Mouse (Mus musculus) mature B cell (primary cell): ENCODE data around the gene Ptpn7.

Experiments used
- in situ Hi-C: fragments of 300-500 bp; cut with MboI; formaldehyde crosslinking; loops from 2 replicates; pipeline ENCODE4 v1.14.3; 2019

Gene Ptpn7

DNA sequence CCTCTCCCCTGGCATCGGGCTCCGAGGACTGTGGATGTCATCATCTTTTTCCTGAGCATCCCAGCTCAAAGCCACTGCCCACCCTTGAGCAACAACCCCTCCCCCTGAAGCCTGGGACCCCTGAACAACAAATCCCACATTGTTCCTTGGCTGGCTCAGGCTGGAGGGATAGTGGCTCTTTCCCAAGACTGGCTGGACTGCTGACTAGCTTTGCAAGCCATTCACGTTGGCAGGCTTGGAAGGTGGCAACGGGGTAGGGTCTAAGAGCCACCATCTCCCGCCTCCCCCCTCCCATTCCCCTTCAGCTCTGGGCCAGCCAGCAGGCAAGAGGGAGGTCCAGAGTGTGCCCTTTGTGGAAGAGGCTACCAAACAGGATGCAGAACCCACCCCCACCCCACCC, 26.1 kb downstream of the Ptpn7 start:
- in situ Hi-C loops: no loop called here

DNA sequence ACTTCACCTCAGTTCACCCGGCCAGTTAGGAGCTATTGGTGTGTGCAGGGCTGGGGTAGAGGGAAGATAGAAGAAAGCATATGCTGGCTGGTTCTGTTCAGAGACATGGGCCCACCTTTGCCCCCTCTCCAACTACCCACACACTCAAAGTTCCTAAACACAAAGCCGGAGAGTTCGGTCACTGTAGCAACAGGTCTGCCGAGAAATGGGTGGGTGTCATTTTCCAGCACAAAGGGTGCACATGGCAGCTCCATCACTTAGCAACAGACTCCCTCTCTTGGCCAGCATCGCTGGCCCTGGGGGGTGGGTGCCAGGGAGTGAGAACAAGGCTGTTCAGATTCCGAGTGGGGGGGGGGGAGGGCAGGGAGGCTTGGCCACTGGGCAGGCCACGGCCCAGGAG, 26.6 kb downstream of the Ptpn7 start:
- in situ Hi-C loops: no loop called here

DNA sequence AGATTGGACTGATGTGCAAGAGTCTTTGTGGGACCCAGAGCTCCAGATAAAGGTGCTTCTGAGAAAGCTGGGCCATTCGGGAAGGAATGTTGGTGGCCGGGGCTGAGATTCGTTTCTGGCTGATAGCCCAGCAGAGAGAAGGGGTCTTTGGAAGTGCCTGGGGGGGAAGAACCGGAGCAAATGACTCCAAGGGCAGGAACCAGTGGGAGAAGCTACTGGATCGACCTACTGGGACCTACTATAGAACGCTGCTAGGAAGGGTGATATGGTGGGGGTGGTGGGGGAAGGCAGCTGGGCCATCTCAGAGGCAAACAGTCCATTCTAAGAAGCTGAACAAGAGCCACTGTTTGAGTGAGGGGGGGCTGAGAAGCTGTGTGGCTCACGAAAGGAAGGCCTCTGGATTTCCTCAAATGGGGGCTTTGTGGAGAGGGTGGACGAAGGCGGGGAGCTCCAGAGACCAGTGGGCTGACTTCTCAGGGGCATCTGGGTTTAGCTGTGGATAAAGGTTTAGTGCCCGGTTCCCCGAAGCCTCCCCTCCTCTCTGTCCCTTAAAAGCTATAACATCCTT, 27.1 kb downstream of the Ptpn7 start:
- in situ Hi-C loops: no loop called here

DNA sequence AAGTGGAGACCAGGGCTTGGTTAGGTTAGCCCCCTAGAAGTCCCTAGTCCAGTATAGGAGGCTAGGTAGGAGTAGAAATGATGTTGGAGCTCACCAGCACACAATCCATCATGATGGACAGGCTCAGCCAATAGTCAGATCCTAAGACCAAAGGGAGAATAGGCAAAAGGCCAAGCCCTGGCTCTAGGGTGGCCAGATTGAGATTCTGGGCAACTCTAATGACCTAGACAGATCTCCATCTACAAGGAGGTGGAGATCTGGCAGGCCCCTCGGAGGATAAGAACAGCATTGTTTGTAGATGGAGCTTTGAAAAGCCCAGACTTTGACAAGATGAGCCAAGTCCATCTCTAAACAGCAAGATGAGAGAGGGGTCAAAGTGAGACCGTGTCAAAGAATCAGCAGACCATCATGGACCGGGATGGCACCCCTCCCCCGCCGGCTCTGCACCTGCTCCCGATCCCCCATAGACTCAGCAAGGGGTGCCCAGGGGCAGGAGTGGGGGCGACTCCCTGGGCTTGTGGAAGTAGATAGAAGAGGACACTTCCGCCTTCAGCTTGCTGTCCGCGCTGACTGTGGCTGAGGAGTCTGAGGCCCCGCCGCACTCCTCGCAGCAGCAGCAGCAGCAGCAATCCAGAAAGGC, 28.0 kb downstream of the Ptpn7 start:
- in situ Hi-C loops: no loop called here

DNA sequence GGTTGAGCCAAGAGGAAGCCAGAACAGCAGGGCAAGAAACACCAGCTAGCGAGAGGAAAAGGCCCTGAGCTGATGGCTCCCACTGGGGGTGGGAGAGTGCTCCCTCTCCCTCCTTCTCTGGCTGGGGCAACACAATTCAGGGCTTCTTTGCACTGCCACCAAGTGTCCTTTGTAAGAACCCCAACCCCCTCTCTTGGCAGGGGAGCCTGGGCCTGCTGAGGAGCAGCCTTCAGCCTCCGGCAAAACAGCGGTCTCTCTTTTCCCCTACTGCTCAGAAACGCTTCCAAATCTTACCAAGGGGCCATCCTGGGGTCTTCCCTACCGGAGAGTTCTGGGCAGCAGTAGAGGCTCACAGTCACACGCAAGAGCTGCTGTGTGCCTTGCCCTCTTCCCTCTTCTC, 30.2 kb downstream of the Ptpn7 start:
- in situ Hi-C loops: no loop called here

DNA sequence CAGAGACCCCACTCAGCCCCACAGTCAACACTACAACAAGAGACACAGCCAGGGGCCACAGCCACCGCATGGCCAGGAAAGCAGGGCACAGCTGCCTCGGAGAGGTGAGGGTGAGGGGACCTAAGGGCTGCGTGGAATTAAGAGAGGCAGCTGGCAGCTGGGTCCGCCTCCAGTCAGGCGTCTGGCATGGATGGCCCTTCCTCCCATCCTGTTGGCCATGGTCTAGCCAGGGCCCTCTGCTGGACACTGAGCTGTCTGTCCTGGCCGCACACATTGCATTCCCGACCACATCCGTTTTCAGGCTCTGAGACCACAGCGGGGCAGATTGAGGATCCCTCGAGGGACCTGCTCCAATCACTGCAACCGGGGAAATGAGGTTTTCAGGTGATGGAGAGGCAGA, 34.9 kb downstream of the Ptpn7 start, which contains the start of gene Gpr37l1:
TSS of gene Gpr37l1 (minus strand) at position 247 of the 400 bp plus-strand sequence.
- in situ Hi-C loops: no loop called here

DNA sequence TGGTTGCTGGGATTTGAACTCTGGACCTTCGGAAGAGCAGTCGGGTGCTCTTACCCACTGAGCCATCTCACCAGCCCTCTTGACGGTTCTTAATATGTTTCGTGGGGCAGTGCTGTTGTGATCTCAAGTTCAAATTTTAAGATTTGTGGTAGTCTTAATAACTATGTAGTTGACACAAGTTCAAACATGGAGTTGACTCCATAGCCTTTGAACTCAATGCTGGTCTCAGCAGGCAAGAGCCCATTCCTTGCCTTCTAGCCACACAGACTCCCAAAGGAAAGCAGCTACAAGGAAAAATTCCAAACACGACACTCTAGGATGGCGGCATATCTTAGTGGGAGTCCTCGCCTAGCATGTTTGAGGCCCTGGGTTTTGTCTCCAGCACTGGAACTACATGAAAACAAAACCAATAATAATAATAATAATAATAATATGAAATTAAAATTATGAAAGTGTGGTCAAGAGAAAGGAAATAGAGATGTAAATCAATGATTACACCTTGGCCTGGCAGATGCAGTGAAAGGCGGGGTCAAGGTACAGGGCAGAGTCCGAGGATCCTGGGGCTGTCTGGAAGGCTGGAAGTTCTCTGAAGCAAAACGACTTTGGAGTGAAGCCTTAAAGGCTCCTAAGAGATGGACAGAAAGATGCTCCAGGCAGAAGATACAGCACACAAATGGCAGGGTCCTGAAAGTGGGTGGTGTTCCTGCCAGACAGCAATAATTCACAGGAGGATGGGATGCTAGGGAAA, 36.1 kb downstream of the Ptpn7 start:
- in situ Hi-C loops: no loop called here

DNA sequence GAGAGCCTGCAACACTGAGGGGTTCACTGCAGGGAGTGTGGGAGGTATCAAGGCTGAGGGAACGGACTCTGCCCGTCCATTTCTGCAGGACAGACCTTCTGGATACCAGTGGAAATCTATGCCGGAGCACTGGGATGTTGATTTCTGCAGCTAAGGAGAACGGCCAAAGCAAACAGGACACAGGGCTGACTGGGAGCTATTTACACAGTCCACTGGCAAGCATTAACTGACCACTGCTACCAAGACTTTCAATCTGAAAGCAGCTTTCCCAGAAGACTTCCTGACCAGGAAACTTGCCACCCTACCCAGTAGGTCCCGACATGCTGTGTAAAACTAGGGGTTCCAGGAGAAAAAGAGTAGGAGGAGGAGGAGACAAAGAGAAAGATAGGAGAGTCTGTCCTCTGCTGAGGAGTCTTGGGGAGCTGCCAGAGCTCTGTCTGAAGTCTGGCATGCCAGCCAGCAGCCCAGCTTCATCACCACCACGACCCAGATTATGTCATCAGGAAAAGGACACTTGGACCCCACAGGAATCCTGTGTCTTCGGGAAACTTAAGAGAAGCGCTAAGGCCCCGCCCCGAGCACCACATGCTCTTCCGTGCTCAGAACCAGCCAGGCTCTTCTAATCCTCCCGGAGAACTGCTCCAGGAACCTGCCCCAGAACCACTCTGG, 37.2 kb downstream of the Ptpn7 start:
- in situ Hi-C loops: no loop called here

DNA sequence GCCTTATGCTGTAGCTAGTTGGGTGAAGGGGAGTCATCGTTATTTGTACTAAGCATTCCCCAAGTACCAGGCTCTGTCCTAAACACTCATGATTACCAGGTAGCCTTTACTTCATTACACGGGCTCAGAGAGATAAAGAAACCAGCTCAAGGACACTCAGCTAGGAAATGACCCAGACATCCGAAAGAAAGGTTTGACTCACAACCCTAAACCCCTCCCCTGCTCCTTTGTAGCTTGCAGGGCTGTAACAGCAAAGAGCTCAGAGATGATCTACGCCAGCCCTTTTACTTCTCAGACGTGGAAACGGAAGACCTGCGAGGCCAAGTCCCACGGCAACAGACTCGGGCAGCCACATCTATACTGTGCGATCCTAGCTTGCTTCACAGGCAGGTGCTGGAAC, 37.8 kb downstream of the Ptpn7 start:
- in situ Hi-C loops: no loop called here

DNA sequence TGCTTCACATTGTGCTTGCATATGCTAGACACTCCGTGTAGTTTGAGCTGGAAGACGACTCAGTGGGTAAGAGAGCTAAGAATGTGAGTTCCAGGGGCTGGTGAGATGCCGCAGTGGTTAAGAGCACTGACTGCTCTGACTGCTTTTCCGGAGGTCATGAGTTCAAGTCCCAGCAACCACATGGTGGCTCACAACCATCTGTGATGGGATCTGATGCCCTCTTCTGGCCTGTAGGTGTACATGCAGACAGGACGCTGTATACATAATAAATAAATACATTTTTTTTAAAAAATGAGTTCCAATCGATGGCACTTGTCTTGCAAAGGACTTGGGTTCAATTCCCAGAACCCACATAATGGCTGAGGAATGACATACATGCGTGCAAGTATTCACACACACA, 38.7 kb downstream of the Ptpn7 start:
- in situ Hi-C loops: no loop called here

DNA sequence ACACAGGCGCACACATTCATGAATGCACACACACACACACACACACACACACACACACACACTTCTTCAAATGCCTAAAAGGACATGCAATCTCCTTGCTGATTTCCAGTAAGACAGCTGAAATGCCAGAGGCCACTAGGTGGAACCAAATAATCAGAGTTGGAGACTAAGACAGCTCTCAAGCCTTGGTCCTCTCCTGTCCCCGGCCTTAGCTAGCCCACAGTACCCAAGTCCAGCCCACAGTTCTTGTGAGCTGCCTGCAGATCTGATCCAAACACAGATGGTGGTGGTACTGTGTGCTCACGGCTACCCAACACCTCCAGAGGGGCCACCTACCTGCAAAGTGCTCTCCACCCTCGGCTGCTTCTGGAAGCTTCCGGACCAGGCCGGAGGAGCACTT, 39.5 kb downstream of the Ptpn7 start:
- in situ Hi-C loops: no loop called here

DNA sequence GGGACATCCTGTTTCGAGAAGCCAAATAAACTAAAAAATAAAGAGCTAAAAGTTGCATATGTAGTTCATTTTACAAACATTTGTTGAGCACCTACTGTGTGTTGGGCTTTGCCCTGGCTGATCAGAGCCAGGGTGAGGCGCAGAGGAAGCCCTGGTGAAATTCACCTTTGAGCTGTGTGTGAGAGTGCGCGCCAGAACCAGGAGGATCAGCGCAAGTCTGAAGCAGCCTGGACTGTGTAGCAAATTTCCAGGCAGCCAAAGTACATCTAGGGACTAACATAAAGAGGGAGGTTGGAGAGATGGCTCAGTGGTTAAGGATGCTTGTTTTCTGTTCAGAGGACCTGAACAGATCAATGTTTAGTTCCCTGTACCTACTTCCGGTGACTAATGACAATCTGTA, 40.8 kb downstream of the Ptpn7 start:
- in situ Hi-C loops: no loop called here

DNA sequence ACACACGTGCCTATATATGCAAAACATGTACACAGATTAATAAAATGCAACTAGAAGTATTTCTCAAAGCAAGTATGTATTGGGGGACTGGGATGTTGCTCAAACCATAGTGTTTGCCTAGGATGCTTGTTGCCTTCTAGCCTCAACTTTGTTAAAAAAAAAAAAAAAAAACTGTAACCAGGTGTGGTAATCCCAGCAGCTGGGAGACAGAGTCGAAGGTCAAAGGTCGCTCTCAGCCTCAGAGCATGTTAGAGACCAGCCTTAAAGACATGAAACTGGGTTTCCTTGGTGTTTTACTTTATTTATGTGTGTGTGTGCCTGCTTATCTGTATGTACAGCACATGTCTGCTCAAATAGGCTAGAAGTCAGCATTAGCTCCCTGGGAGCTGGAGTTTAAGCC, 42.7 kb downstream of the Ptpn7 start:
- in situ Hi-C loops: no loop called here

DNA sequence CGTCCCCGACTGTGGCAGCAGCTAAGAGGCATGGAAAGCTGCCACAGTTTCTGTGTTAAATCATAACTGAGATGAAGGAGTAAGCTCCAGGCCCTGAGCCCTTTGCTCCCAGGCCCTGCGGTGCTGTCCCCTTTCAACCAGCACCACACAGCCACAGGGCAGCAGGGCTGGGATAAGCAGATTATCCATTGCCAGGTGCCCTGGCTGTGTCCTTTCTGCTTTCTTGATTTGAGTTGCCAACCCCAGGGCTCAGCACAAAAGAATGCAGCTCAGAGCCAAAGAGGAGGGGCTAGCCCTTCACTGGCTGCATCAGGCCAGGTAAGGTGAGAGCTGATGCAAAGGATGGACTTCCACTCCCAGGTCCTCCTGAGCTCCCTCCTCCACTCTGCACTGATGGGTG, 45.2 kb downstream of the Ptpn7 start:
- in situ Hi-C loops: no loop called here

DNA sequence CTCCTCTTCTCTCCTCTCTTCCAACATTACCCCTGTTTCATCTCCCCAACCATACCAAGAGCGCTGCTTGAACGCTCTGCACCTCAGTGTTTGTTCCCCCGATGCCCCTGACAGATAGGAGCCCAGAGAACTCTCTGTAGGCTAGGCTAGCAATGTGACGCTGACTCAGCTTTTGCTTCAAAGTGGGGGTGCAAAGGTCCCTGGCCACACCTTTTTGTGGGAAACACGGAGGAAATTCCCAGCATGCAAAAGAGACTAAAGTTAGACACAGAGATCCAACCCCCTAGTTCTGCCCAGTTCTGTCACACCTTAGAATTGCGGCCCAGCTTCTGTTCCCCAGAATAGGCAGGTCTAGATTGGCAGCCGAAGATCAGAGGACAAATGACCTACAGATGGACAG, 46.4 kb downstream of the Ptpn7 start:
- in situ Hi-C loops: no loop called here

DNA sequence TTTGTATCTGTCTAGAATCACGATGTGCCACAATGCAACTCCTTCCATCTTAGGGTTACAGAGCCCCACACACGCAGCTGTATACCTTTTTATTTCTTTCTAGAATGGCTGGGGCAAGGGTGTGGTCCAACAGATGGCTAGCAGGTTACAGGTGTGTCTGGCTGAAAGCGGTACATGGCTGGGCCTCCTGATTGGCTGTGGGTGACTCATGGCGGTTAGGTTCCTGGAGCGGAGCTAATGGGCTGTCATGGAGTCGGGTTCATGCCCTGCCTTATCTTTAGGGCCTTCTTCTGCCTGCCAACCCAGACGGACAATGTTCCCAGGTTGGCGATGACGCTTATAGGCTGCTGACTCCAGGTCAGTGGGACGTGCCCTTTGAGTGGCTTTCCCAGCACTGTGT, 48.3 kb downstream of the Ptpn7 start:
- in situ Hi-C loops: no loop called here

DNA sequence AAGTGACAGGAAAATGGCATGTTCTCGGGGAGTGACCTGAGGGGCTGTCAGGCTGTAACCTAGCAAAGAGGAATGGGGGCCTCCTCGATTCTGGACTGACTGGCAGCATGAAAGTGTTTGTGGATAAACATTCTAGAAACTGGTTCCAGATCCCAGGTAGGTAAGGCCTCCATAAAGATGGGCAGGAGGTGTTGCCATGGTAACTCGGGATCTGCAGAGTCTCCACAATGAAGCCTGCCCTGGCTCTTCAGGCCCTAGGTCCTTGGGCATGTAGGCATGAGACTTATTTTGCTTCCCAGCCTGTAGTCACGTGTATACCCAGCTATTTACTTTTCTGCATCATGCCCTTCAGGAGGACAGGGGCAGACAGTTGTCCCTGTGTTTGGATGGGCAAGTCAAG, 48.8 kb downstream of the Ptpn7 start:
- in situ Hi-C loops: no loop called here

DNA sequence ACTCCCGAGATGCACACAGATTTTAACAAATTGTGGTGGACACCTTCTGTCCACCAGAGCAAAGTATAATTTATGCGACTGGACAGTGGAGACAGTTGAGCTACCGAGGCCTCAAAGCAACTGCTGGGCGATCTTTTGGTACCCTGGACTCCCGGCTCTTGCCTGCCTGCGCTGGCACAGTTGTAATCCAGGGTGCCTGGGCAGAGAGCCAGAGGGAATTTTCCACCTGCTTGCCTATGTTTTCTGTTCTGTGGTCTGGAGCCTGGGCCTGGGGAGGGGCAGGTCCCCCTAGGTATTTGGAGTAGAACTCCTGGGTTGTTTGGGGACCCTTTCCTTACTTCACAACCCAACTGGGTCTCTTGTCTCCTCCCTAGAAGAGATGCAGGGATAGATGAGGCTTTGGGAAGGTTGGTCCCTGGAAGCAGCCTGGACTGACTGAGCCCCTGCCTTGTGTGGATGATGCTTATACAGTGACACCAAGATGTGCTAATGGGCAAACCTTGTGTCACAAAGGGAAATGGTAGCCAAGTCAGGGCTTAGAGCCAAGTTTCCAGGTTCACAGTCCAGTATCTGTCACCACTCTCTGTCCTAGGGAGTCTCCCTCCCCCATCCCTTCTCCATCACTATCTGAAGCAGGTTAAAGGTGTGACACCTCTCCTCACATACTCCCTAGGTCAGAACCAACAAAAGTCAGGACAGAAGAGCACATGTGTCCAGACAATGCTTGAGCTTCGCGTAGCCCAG, 49.6 kb downstream of the Ptpn7 start:
- in situ Hi-C loops: no loop called here

DNA sequence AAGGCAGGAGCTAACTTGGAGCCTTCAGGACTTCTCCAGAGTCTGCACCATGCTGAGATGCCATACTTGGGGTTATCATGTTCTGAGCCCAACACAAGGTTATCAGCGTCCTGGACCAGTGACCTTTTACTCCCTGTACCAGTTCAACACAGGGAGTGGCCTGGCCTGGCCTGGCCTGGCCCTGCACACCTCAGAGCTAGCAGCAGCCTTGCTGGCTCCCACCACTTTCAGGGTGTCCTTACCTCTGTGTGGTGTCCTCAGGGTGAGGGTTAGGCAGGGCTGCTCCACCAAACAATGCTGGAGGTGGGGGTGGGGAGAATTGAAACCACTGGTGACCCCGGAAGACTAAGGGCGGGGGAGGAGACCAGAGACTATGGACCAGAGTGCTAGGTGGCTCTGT, 50.5 kb downstream of the Ptpn7 start:
- in situ Hi-C loops: no loop called here

DNA sequence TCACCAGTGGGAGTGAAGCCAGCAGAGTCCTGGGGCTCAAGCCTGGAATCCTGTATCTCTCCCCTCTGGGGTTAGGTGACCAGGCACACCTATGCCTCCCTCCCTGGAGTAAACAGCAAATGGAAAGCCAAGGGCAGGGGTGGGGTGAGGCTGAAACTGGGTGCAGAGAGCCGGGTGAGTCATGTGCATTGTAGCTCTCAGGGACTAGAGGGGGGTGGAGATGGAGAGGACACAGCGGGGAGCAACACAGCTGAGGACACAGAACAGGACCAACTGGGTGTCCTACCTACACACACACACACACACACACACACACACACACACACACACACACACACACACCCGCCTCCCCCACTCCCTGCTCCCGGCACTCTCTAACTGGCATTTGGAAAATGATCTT, 50.9 kb downstream of the Ptpn7 start:
- in situ Hi-C loops: no loop called here

DNA sequence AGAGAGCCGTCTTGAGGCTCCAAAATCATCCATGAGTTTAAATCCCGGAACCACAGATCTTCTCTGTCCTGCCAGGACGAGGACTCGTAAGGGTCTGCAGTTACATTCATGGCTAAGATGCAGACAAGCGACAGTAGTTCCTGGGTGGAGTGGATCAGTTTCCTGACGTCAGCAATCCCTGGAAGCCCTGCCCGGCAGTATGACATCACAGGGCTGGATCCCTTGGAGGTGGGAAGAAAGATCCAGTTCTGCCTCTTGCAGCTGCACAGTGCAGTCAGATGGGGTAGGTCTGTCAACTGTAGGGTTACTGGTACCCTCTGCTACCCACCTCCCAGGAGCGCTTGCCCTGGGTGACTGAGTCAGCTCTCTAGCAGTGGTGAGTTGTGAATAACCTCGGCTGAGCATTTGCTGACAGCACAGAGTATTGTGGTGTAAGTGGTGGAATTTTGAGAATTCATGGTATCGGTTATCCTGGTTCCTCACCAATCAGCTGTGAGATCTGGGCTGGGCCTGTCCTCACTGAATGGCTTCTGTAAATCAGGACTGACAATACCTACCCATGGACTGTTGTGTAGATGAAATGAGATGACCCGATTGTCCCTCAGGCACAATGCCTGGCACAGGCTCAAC, 51.6 kb downstream of the Ptpn7 start:
- in situ Hi-C loops: no loop called here

DNA sequence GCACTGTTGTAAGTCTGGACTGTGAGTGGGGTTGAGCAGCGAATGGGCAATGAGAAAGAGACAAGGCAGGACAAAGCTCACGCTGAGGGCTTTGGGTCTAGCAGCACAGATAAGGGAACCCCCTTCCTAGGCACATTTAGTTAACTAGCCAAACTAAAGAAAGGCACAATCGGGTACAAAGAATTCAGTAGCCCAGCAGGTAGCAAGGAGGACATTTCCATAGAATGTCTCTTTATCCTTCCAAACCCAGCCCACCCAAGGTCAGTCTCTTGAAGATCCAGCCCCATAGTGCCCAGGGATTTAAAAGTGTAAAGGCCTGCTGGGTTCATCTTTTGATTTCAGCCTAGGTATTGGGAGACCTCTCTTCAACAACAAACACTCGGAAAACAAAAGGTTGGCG, 53.4 kb downstream of the Ptpn7 start:
- in situ Hi-C loops: no loop called here
